Mouse (Mus musculus) monocyte, adult 59 days (primary cell): ENCODE measurements around the gene Lbr. TPM values are rescaled to one million over a fixed set of nuclear protein-coding genes. Genes with fewer than 3 reads are reported as not detected.

Experiments
- total RNA-seq, 2 experiments: library from RNA; stranded (reverse); gene quantifications; one replicate each; pipeline ENCODE4 v1.2.4; 2023

Gene Lbr
- 100 to 1,000 TPM; 165 to 186 TPM for total RNA-seq

DNA sequence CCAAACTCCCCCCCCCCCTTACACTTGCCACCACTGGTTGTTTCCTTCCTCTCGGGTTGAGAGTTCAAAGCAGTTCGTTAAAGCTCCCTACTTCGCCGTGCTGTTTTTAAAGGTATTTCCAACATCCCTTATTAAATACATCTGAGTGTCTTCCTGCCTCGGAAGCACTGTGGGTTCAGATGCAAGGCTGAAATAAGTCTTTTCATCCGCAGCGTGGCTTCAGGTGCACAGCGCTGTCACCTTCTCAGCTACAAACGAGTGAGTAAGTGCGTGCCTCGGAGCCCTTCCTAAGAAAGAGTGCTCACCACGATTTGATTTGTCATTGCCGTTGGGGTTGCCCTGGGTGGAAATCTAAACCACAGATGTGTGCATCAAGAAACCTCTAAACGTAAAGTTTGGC, at the start of gene Lbr:
Gene Lbr (minus strand): TSS at position 266 of the 400 bp plus-strand sequence.

Other genes starting within 250 kb of the Lbr start
- under 1 TPM; 0.66 to 0.70 TPM for gene Enah, start 176.9 kb upstream of the Lbr start, total RNA-seq